Mouse (Mus musculus): ENCODE results near the gene Olfr165. TPM values are rescaled to one million over a fixed set of nuclear protein-coding genes. Genes with fewer than 3 reads are reported as not detected.
"Not testable (repeated sequence)": the region's sequence is repeated elsewhere in the genome, so short reads cannot be mapped to it uniquely, and the experiment has no call there.

The Olfr165 gene
- not detected in 2 replicates for polyA plus RNA-seq (2016; fragmentation: Nextera tagmentation; extraction: Ambion mirVana)

DNA sequence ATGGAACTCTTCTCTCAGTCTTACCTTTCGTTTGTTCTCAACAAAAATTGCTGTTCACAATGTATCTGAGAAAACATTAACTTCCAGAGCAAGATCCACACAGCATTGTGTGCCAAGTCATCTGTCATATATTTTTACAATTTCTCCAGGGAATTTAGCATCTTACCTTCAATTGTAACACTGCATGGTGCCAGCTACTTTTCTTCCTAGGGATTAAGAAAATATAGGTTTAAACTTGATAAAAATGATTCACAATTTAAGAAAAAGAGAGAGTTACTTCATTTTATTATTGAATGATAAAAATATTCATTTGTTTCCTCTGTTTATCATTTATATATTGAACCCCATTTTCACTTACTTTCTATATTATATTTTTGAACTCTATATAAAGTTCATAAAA, at the start of gene Olfr165:
Gene Olfr165, minus strand, starts transcription at position 101 of the 400 bp plus-strand sequence.
- H3K9ac ChIP-seq (replicated peaks): no peak within 1 kb of the TSS
- H3K4me2 ChIP-seq (replicated peaks): no peak within 1 kb of the TSS
- H3K4me1 ChIP-seq: no peaks in the 10 kb centered on the region
- H3K36me3 ChIP-seq: no peaks in the 10 kb centered on the region
- no peak within 1 kb of the TSS for H3K4me3 ChIP-seq
- no peak for ATAC-seq (ENCODE audit: low FRiP score, low read depth)
- H3K27me3 ChIP-seq: no peaks in the 10 kb centered on the region
- H3K27ac ChIP-seq (replicated peaks): no peak within 1 kb of the TSS
- H3K9me3 ChIP-seq: no peaks in the 10 kb centered on the region
- 53% methylated on average over 1 of the region's 1 CpGs for WGBS

DNA sequence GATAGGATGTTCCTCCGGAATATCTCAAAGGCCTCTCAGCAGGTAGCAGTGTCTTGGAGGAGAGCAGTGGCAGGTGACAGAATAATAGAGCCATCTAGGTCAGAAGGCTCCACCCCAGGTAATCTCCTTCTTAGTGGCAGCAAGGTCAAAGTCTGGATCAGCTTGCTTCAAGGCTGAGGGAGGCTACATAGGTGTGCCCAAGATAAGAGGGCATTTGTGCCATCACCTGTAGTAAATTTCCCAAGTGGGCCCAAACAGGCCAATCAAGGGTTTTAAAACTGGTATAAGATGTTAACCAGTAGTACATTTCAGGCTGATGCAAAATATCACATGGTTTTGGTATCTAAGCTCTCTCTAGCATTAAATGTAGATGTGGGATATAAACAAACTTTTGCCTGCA, 41.4 kb upstream of the Olfr165 start:
- Histone ChIP-seq H3K27ac (replicated peaks) (no peak overlapping the region), H3K9ac (replicated peaks) (no peak overlapping the region), H3K36me3 (no peaks in the 10 kb centered on the region), H3K9me3 (no peaks in the 10 kb centered on the region), H3K4me3 (no peak overlapping the region), H3K4me2 (replicated peaks) (no peak overlapping the region), H3K27me3 (no peaks in the 10 kb centered on the region), H3K4me1 (no peaks in the 10 kb centered on the region)
- 67% methylated on average over 1 of the region's 1 CpGs for WGBS
- ATAC-seq (ENCODE audit: low FRiP score, low read depth): no peak

DNA sequence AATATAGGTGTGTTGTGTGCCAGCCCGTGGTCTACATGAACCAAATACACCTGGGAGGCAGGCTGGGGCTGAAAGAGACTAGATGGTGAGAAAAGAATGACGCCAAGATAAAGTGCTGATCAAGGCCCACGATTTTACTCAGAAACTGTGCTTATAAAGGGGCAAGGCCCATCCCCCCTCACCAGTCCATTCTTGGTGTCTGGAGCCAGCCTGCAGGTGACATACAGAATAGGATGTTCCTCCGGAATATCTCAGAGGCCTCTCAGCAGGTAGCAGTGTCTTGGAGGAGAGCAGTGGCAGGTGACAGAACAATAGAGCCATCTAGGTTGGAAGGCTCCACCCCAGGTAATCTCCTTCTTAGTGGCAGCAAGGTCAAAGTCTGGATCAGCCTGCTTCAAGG, 35.8 kb upstream of the Olfr165 start:
- H3K27me3 ChIP-seq; H3K4me2 ChIP-seq (replicated peaks); H3K9ac ChIP-seq (replicated peaks); H3K9me3 ChIP-seq; H3K4me3 ChIP-seq; H3K27ac ChIP-seq (replicated peaks); H3K36me3 ChIP-seq; ATAC-seq (ENCODE audit: low FRiP score, low read depth); H3K4me1 ChIP-seq: not testable (repeated sequence)
- WGBS: 77% methylated on average over 4 of the region's 4 CpGs

DNA sequence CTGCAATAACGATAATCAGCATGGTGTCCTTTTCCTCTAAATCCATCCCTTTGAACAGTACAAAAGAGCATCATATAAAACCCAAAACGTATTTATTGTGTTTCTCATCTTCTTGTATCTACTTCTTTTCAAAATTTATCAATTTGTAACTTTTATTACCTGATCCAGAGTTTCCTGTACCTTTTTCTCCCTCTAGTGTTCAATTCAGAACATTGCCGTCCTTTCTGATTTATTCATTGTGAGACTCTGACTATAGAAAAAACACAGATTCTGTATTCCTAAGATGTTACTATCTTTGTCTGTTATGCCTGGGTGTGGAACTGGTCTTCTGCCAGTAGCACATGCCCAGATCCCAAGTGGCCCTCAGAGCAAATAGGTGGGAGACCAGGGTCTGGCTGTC, 35.0 kb downstream of the Olfr165 start:
- Histone ChIP-seq H3K27me3 (no peaks in the 10 kb centered on the region), H3K4me1 (no peaks in the 10 kb centered on the region), H3K36me3 (no peaks in the 10 kb centered on the region), H3K27ac (replicated peaks) (no peak overlapping the region), H3K4me2 (replicated peaks) (no peak overlapping the region), H3K9ac (replicated peaks) (no peak overlapping the region), H3K4me3 (no peak overlapping the region), H3K9me3 (peaks cover 3% of the 10 kb centered on the region; the same call in 1 of the 2 replicates)
- ATAC-seq (ENCODE audit: low FRiP score, low read depth): no peak
- 62% methylated on average over 3 of the region's 3 CpGs for WGBS

Other genes with a start within 250 kb of the Olfr165 start
- not detected in 2 replicates for gene Olfr164, start 109.1 kb downstream of the Olfr165 start, polyA plus RNA-seq (2016; fragmentation: Nextera tagmentation; extraction: Ambion mirVana)
- gene Olfr166, start 60.6 kb upstream of the Olfr165 start, polyA plus RNA-seq (2016; fragmentation: Nextera tagmentation; extraction: Ambion mirVana): not detected in 2 replicates
- not detected in 2 replicates for gene Olfr167, start 99.1 kb upstream of the Olfr165 start, polyA plus RNA-seq (2016; fragmentation: Nextera tagmentation; extraction: Ambion mirVana)
- gene Olfr168, start 112.4 kb upstream of the Olfr165 start, polyA plus RNA-seq (2016; fragmentation: Nextera tagmentation; extraction: Ambion mirVana): not detected in 2 replicates
- gene Olfr169, start 148.7 kb upstream of the Olfr165 start, polyA plus RNA-seq (2016; fragmentation: Nextera tagmentation; extraction: Ambion mirVana): not detected in 2 replicates
- not detected in 2 replicates for gene Olfr170, start 188.7 kb upstream of the Olfr165 start, polyA plus RNA-seq (2016; fragmentation: Nextera tagmentation; extraction: Ambion mirVana)
- gene Olfr171, start 206.8 kb upstream of the Olfr165 start, polyA plus RNA-seq (2016; fragmentation: Nextera tagmentation; extraction: Ambion mirVana): not detected in 2 replicates

Measured in midbrain, embryonic 12.5 days (tissue).